Mouse (Mus musculus): ENCODE results near the gene 1110051M20Rik.

1110051M20Rik gene

GRCm38 (mm10) chr2:91256256-91257125 is 188.0 kb downstream of the 1110051M20Rik start:
- peak; percentile 80 to 83 for DNase-seq

- DNase-seq, result peak; percentile 62 to 73
Observed at GRCm38 (mm10) chr2:91255661-91256150, 188.8 kb downstream of the 1110051M20Rik start, which contains the start of gene Pacsin3. Pacsin3 (plus strand) TSS chr2:91255954.

GRCm38 (mm10) chr2:91254725-91255380 is 189.7 kb downstream of the 1110051M20Rik start:
- no peak for DNase-seq

- DNase-seq, result no peak
Observed at GRCm38 (mm10) chr2:91252512-91252911, 192.0 kb downstream of the 1110051M20Rik start.

- no peak for DNase-seq
Observed at GRCm38 (mm10) chr2:91252001-91252400, 192.5 kb downstream of the 1110051M20Rik start.

GRCm38 (mm10) chr2:91248366-91248765 is 196.1 kb downstream of the 1110051M20Rik start:
- no peak for DNase-seq

GRCm38 (mm10) chr2:91244557-91245228 is 199.8 kb downstream of the 1110051M20Rik start:
- DNase-seq, result no peak

- peak; percentile 53 to 60 for DNase-seq
Observed at GRCm38 (mm10) chr2:91243416-91243815, 201.1 kb downstream of the 1110051M20Rik start.

- DNase-seq, result no peak
Observed at GRCm38 (mm10) chr2:91242547-91242946, 202.0 kb downstream of the 1110051M20Rik start.

- DNase-seq, result peak in 1 of 2 experiments; percentile 35
Observed at GRCm38 (mm10) chr2:91237511-91238080, 206.9 kb downstream of the 1110051M20Rik start.

GRCm38 (mm10) chr2:91236601-91237510 is 207.6 kb downstream of the 1110051M20Rik start, which contains the start of gene Ddb2:
Ddb2 (minus strand) TSS chr2:91236982.
- peak; percentile 88 to 92 for DNase-seq

GRCm38 (mm10) chr2:91229735-91230134 is 214.8 kb downstream of the 1110051M20Rik start:
- no peak for DNase-seq
